Mouse (Mus musculus): ENCODE data around the gene Sgsm1. TPM values are rescaled to one million over a fixed set of nuclear protein-coding genes. Genes with fewer than 3 reads are reported as not detected.

Gene Sgsm1
- polyA plus RNA-seq, 1 experiment = not detected

DNA sequence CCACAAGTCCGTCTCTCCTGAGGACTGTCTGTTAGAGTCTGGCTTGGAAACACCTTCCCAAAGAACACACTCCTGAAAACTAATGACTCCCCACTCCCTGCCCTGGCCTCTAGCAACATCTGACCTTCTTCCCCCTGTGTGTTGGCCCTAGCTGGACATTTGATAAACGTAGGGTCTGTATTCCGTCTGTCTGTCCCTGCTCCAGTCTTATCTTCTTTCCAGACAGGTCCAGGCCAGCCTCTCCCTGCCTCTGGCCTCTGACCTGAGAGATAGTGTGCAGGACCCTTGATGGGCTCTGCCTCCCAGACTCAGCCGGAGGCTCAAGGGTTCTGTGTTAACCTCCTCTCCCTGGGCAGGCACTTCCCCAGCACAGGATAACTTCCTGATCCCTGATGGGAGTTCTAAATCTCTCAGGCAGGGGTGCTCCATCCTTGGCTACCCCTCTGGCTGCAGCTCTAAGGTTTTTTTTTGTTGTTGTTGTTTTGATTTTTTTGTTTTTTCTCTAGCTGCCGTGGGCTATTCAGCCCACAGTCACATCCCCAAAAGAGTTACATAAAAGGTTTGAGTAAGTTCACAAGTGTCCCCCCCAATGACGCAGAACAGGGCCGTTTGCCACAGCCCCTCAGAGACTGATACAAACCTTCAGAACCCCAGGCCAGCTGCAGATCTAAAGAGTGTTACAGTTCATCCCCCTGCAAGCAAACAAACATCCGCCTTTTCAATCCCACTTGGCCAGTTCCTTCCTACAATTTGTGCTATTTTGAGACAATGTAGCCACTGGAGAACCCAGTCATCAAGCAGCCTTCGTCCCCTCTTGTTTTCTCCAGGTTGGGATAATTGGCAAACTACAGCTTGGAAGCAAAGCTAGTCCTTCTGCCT is 113.4 kb downstream of the Sgsm1 start:
- 60% methylated on average over 9 of the region's 9 CpGs for WGBS
- H3K4me3 ChIP-seq (ENCODE audit: insufficient read depth, low read depth, low read length) = no peak overlapping the region
- TF ChIP-seq POLR2A (IDR thresholded peaks at IDR 0.05; ENCODE audit: insufficient read depth, low read depth, low read length) (no peak), CTCF (IDR thresholded peaks at IDR 0.05; ENCODE audit: insufficient read depth, low read depth, low read length) (no peak)
- H3K27ac ChIP-seq (ENCODE audit: insufficient read depth, low read depth, low read length) = no peak overlapping the region
- H3K4me1 ChIP-seq (ENCODE audit: control insufficient read depth, insufficient read depth, low read length) = peaks cover 12% of the 10 kb centered on the region

DNA sequence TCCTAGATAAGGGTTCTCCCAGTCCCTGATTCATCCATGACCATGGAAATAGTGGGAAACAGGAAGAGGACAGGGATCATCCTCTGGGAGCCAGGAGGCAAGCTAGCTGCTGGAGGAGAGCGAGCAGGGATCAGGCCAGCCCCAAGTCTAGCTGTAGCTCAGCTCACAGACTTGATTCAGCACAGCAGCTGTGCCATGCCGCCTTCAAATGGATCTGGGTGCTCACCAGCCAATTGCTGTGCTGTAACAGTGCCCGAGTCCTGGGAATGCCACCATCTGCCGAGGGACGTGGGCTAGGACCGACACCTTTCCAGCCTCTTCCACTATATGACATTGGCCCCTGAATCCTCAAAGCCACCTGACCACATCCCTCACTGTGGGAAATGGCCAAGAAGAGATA is 114.7 kb downstream of the Sgsm1 start:
- Histone ChIP-seq H3K4me1 (ENCODE audit: control insufficient read depth, insufficient read depth, low read length) (peaks cover 21% of the 10 kb centered on the region), H3K27ac (ENCODE audit: insufficient read depth, low read depth, low read length) (no peak overlapping the region), H3K4me3 (ENCODE audit: insufficient read depth, low read depth, low read length) (no peak overlapping the region)
- WGBS = 65% methylated on average over 6 of the region's 6 CpGs
- TF ChIP-seq POLR2A (IDR thresholded peaks at IDR 0.05; ENCODE audit: insufficient read depth, low read depth, low read length) = no peak
- TF ChIP-seq CTCF (IDR thresholded peaks at IDR 0.05; ENCODE audit: insufficient read depth, low read depth, low read length) = no peak

DNA sequence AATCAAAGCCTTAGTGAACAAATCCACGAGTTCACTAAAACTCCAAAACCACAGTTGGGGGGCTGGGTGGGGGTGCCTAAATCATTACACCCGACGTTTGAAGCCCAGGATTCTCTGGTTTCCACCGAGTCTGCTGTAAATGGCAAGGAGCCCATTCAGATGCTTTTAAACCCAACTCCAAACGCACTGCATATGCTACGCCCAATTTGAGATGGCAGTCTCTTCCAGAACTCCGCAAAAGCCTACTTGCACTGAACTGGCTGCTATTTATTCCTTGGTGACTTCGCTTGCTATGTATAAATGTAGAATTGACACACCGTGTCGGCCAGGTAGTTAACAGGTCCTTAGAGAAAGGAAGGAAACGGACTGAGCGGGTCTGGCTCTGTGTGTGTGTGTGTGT is 115.1 kb downstream of the Sgsm1 start:
- 54% methylated on average over 12 of the region's 12 CpGs for WGBS
- H3K4me1 ChIP-seq (ENCODE audit: control insufficient read depth, insufficient read depth, low read length) = peaks cover 21% of the 10 kb centered on the region
- no peak overlapping the region for H3K4me3 ChIP-seq (ENCODE audit: insufficient read depth, low read depth, low read length)
- TF ChIP-seq CTCF (IDR thresholded peaks at IDR 0.05; ENCODE audit: insufficient read depth, low read depth, low read length) (no peak), POLR2A (IDR thresholded peaks at IDR 0.05; ENCODE audit: insufficient read depth, low read depth, low read length) (no peak)
- H3K27ac ChIP-seq (ENCODE audit: insufficient read depth, low read depth, low read length) = no peak overlapping the region

DNA sequence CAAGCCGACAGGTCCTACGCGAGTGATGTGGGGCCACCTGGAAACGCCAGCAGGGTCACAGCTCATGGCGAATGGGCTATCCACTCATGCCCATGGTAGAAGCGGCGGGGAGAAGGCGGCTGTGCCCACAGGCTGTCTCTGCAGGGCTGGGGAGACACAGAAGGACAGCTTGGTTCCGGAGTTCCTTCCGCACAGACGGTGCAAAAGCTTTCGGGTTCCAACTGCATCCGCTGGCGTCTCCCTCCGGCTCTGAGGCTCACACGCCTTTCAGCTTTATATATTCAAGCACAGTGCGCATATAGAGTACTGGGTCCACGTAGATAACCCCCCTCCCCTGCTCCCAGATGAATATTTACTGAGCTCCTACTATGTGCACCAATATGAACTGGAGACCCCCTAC is 116.8 kb downstream of the Sgsm1 start:
- no peak for TF ChIP-seq CTCF (IDR thresholded peaks at IDR 0.05; ENCODE audit: insufficient read depth, low read depth, low read length)
- no peak overlapping the region for H3K4me3 ChIP-seq (ENCODE audit: insufficient read depth, low read depth, low read length)

More for the DNA sequence above, 116.8 kb downstream of the Sgsm1 start:
- Histone ChIP-seq H3K4me1 (ENCODE audit: control insufficient read depth, insufficient read depth, low read length) (peaks cover 18% of the 10 kb centered on the region), H3K27ac (ENCODE audit: insufficient read depth, low read depth, low read length) (no peak overlapping the region)
- 95% methylated on average over 18 of the region's 18 CpGs for WGBS

Other genes starting within 250 kb of the Sgsm1 start
- not detected in 2 replicates for gene Crybb2, start 240.7 kb downstream of the Sgsm1 start, polyA plus RNA-seq (2012; ENCODE audit: insufficient read depth, insufficient read length, low replicate concordance, missing spikeins)
- gene Crybb3, start 229.2 kb downstream of the Sgsm1 start, polyA plus RNA-seq (2012; ENCODE audit: insufficient read depth, insufficient read length, low replicate concordance, missing spikeins) = not detected in 2 replicates
- gene 2900026A02Rik, start 89.5 kb downstream of the Sgsm1 start, polyA plus RNA-seq (2012; ENCODE audit: insufficient read depth, insufficient read length, low replicate concordance, missing spikeins) = not detected in 2 replicates
- not detected in 2 replicates for gene Tmem211, start 83.9 kb downstream of the Sgsm1 start, polyA plus RNA-seq (2012; ENCODE audit: insufficient read depth, insufficient read length, low replicate concordance, missing spikeins)
- not detected in 2 replicates for gene Aym1, start 46.5 kb upstream of the Sgsm1 start, polyA plus RNA-seq (2012; ENCODE audit: insufficient read depth, insufficient read length, low replicate concordance, missing spikeins)
- not detected in 2 replicates for gene Wscd2, start 179.5 kb upstream of the Sgsm1 start, polyA plus RNA-seq (2012; ENCODE audit: insufficient read depth, insufficient read length, low replicate concordance, missing spikeins)